ENCODE assay signal across 20 mouse cellular contexts in genomic region chr6:38641645-38642044, GRCm38 (mm10). TPM values are rescaled to one million over a fixed set of nuclear protein-coding genes. Genes with fewer than 3 reads are reported as not detected.
A peak's percentile ranks its signal among the peaks of the same experiment; 100 is the strongest.
DNase-seq lines count a peak whose midpoint lies in the region; ATAC-seq and TF ChIP-seq lines count a peak whose summit lies in the region.
"Had no signal": no experiment of that assay in that cellular context is flagged by ENCODE, and none has a peak within 500 bp of the region (broad histone marks: within the 10 kb centered on the region; RNA-seq: fewer than 3 reads in every experiment).

No protein-coding gene starts in this region.

- no peak overlapping the region for H3K4me3 ChIP-seq in heart, adult 2 months
- no peak overlapping the region for H3K4me3 ChIP-seq in lung, embryonic 14.5 days (ENCODE audit: low read depth, low read length)
- H3K4me3 ChIP-seq: forebrain, embryonic 12.5 days; heart, embryonic 15.5 days; hindbrain, embryonic 15.5 days; neural tube, embryonic 13.5 days; stomach, embryonic 15.5 days had no signal

- H3K27ac ChIP-seq in heart, adult 2 months = no peak overlapping the region
- H3K27ac ChIP-seq in lung, embryonic 14.5 days (ENCODE audit: low read depth) = no peak overlapping the region
- H3K27ac ChIP-seq: forebrain, embryonic 12.5 days; heart, embryonic 15.5 days; hindbrain, embryonic 15.5 days; neural tube, embryonic 13.5 days; stomach, embryonic 15.5 days had no signal

- H3K9me3 ChIP-seq in lung, embryonic 14.5 days (ENCODE audit: low read depth, low read length) = no peaks in the 10 kb centered on the region
- H3K9me3 ChIP-seq: forebrain, embryonic 12.5 days; heart, embryonic 15.5 days; hindbrain, embryonic 15.5 days; neural tube, embryonic 13.5 days; stomach, embryonic 15.5 days had no signal

- no peak overlapping the region for H3K9ac ChIP-seq in heart, adult 2 months (ENCODE audit: low read depth, low read length)
- no peak overlapping the region for H3K9ac ChIP-seq in lung, embryonic 14.5 days
- H3K9ac ChIP-seq: forebrain, embryonic 12.5 days; heart, embryonic 15.5 days; hindbrain, embryonic 15.5 days; neural tube, embryonic 13.5 days; stomach, embryonic 15.5 days had no signal

- H3K36me3 ChIP-seq in heart, adult 2 months (ENCODE audit: control insufficient read depth, insufficient read depth, low read length) = no peaks in the 10 kb centered on the region
- no peaks in the 10 kb centered on the region for H3K36me3 ChIP-seq in lung, embryonic 14.5 days (ENCODE audit: insufficient read depth)
- H3K36me3 ChIP-seq: forebrain, embryonic 12.5 days; heart, embryonic 15.5 days; hindbrain, embryonic 15.5 days; neural tube, embryonic 13.5 days; stomach, embryonic 15.5 days had no signal

- no peak overlapping the region for H3K4me2 ChIP-seq in lung, embryonic 14.5 days
- H3K4me2 ChIP-seq: forebrain, embryonic 12.5 days; heart, embryonic 15.5 days; hindbrain, embryonic 15.5 days; neural tube, embryonic 13.5 days; stomach, embryonic 15.5 days had no signal

- H3K27me3 ChIP-seq in heart, adult 2 months (ENCODE audit: control insufficient read depth, insufficient read depth, low read length) = peaks cover 1% of the 10 kb centered on the region; the same call in 1 of the 2 replicates
- peaks cover 56% of the 10 kb centered on the region for H3K27me3 ChIP-seq in lung, embryonic 14.5 days (ENCODE audit: insufficient read depth, low read length)

- intact Hi-C loops in heart, adult 2 months (cut with DNase I) = no loop called here
- intact Hi-C loops in heart, postnatal 36 days (cut with DNase I) = no loop called here

- H3K79me2 ChIP-seq in heart, adult 2 months (replicated peaks; ENCODE audit: control insufficient read depth, insufficient read depth, low read length) = no peaks in the 10 kb centered on the region

- DNase-seq in heart, adult 2 months = no peak
- DNase-seq in heart, postnatal 36 days = no peak
- DNase-seq in lung, embryonic 14.5 days = peak; percentile 16
- no peak for DNase-seq in lung, adult 18-20 months
- peak; percentile 62 for DNase-seq in retina, postnatal 1 day
- DNase-seq in frontal cortex, postnatal 36 days (ENCODE audit: low spot score in 2 of 2) = no peak
- no peak for DNase-seq in cerebellum, postnatal 10 days
- DNase-seq: adrenal gland, adult 2 months; cerebellum, adult 2 months; embryo, embryonic 11 days; liver; lung, postnatal 14 days; thymus, postnatal 25 days had no signal

- TF ChIP-seq EP300 in heart, adult 2 months (IDR thresholded peaks at IDR 0.05; ENCODE audit: insufficient read depth, low read depth, low read length) = no peak

- 47% methylated on average over 5 of the region's 5 CpGs for WGBS in heart, adult 2 months
- 45% methylated on average over 5 of the region's 5 CpGs for WGBS in lung, embryonic 14.5 days

- ATAC-seq in lung, embryonic 14.5 days (ENCODE audit: insufficient read depth) = no peak
- ATAC-seq in common myeloid progenitor, adult 5-6 weeks (replicated peaks; ENCODE audit: low read depth, poor library complexity, severe bottlenecking) = peak; percentile 55

- peak; percentile 11; the same call in 1 of the 2 replicates for TF ChIP-seq CTCF in heart, adult 2 months (IDR thresholded peaks at IDR 0.05)
- peak; percentile 36 for TF ChIP-seq CTCF in lung, embryonic 14.5 days (IDR thresholded peaks at IDR 0.05; ENCODE audit: low read depth)

- no peak for TF ChIP-seq POLR2A in heart, adult 2 months (IDR thresholded peaks at IDR 0.05; ENCODE audit: insufficient read depth, low read depth, low read length)

- peaks cover 3% of the 10 kb centered on the region for H3K4me1 ChIP-seq in heart, adult 2 months (ENCODE audit: control insufficient read depth, insufficient read depth, low read length)
- H3K4me1 ChIP-seq in lung, embryonic 14.5 days (ENCODE audit: insufficient read depth) = no peaks in the 10 kb centered on the region

RNA-seq across cellular contexts. Expression of gene Klrg2, which starts 4.6 kb away (rescaled TPM):
- total RNA-seq in heart, adult 2 months (2021) = under 1 TPM; 0.21 to 0.43 TPM
- polyA plus RNA-seq in heart, adult 2 months (2012; rRNA removed) = 0.23 and 0.33 TPM in 2 replicates
- under 1 TPM; 0.33 to 0.51 TPM for total RNA-seq in heart, postnatal 36 days (2021)
- polyA plus RNA-seq in lung, embryonic 14.5 days (2014; fragmentation: Nextera tagmentation; extraction: Ambion mirVana) = 0.22 and 0.42 TPM in 2 replicates
- not detected in 2 replicates for total RNA-seq in common myeloid progenitor, adult 5-6 weeks (2017)
- total RNA-seq: monocyte, adult 5-6 weeks had no signal
- polyA plus RNA-seq: forebrain, embryonic 12.5 days had no signal

RNA-seq across cellular contexts. Expression of gene Clec2l, which starts 21.2 kb away (rescaled TPM):
- total RNA-seq in heart, adult 2 months (2021) = under 1 TPM; 0.52 to 0.84 TPM
- 5.9 and 6.7 TPM in 2 replicates for polyA plus RNA-seq in heart, adult 2 months (2012; rRNA removed)
- total RNA-seq in heart, postnatal 36 days (2021) = 1 to 10 TPM; 1.5 to 1.7 TPM
- polyA plus RNA-seq in lung, embryonic 14.5 days (2014; fragmentation: Nextera tagmentation; extraction: Ambion mirVana) = 1.6 and 3.1 TPM in 2 replicates
- total RNA-seq in common myeloid progenitor, adult 5-6 weeks (2017) = not detected in 2 replicates
- total RNA-seq: monocyte, adult 5-6 weeks had no signal

Comparison
In these comparisons a context has a peak if more than half of its experiments do, and no peak if none do; other contexts are left out.
1. DNase-seq: peak in lung, embryonic 14.5 days (single experiment) and retina, postnatal 1 day (single experiment); none in heart, adult 2 months (0 of 2), heart, postnatal 36 days (0 of 2), lung, adult 18-20 months (0 of 2), frontal cortex, postnatal 36 days (0 of 2) and cerebellum, postnatal 10 days (0 of 2).